Mouse (Mus musculus) erythroblast, embryonic 14.5 days (primary cell): ENCODE measurements around the gene Ptprk.

Source experiments
- GATA1 ChIP-seq: IDR thresholded peaks from 2 replicates; pipeline ENCODE4 v1.6.1; 2012; ENCODE audit warnings: low read length, inconsistent platforms, mixed read lengths
- TAL1 ChIP-seq: IDR thresholded peaks from 3 replicates; pipeline ENCODE4 v1.6.1; 2012; ENCODE audit warnings: low read length, inconsistent platforms, mixed read lengths

DNA sequence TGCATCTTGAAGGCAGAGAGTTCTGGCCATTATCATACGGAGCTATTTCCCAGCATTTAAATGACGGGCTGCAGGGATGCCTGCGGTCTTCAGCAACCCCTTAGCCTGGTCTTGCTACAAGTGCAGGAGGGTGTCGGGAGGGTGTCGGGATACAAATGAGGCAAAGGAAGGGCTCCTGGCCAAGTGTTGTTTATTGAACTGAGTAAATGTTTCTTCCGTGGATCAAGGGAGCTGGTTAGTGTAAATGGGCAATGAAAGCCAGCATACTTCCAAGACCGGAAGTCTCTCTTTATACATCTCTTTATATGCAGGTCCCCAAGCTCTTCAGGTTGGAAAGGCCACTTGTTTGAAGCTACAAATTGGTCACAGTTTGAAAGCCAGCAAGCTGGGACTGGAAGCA lies 23.0 kb downstream of the Ptprk start:
- TF ChIP-seq GATA1, result no peak
- TF ChIP-seq TAL1, result no peak
